In genomic region chr3:68467941-68468687, GRCm38 (mm10) we compare ENCODE assay signal across 8 mouse cellular contexts.
DNase-seq lines count a peak whose midpoint lies in the region; ATAC-seq and TF ChIP-seq lines count a peak whose summit lies in the region.

No protein-coding gene starts in this region.

- H3K27me3 ChIP-seq in heart, adult 2 months (ENCODE audit: control insufficient read depth, insufficient read depth, low read length): no peaks in the 10 kb centered on the region
- peaks cover 8% of the 10 kb centered on the region; the same call in 1 of the 2 replicates for H3K27me3 ChIP-seq in midbrain, embryonic 13.5 days

- DNase-seq in adrenal gland, adult 2 months: peak; percentile 15
- DNase-seq in adrenal gland, adult 18-20 months (ENCODE audit: low spot score in 2 of 2): no peak
- peak; percentile 47 to 49 for DNase-seq in heart, adult 2 months
- peak; percentile 52 for DNase-seq in kidney, adult 18-20 months
- DNase-seq in gastrocnemius, postnatal 14 days: no peak
- no peak for DNase-seq in cerebellum, postnatal 36 days
- DNase-seq in left cerebral cortex, adult 2 months (ENCODE audit: extremely low spot score in 1 of 2, low spot score in 2 of 2): no peak

- H3K4me2 ChIP-seq in midbrain, embryonic 13.5 days (replicated peaks): peak overlapping the region; percentile 36

- 3% methylated on average over 10 of the region's 10 CpGs for WGBS in heart, adult 2 months
- WGBS in midbrain, embryonic 13.5 days: 2% methylated on average over 10 of the region's 10 CpGs

- no peak for ATAC-seq in midbrain, embryonic 13.5 days

- TF ChIP-seq POLR2A in heart, adult 2 months (IDR thresholded peaks at IDR 0.05; ENCODE audit: insufficient read depth, low read depth, low read length): no peak

- no peak for TF ChIP-seq EP300 in heart, adult 2 months (IDR thresholded peaks at IDR 0.05; ENCODE audit: insufficient read depth, low read depth, low read length)

- peak overlapping the region; percentile 5 for H3K9ac ChIP-seq in heart, adult 2 months (ENCODE audit: low read depth, low read length)
- H3K9ac ChIP-seq in midbrain, embryonic 13.5 days (replicated peaks): no peak overlapping the region

- TF ChIP-seq CTCF in heart, adult 2 months (IDR thresholded peaks at IDR 0.05): no peak
- TF ChIP-seq CTCF in left cerebral cortex, adult 2 months (IDR thresholded peaks at IDR 0.05): no peak

- H3K79me2 ChIP-seq in heart, adult 2 months (replicated peaks; ENCODE audit: control insufficient read depth, insufficient read depth, low read length): 0 out of 2 replicates have a peak, but pooled peaks cover 1% of the 10 kb centered on the region

- peaks cover 2% of the 10 kb centered on the region; the same call in 1 of the 2 replicates for H3K36me3 ChIP-seq in heart, adult 2 months (ENCODE audit: control insufficient read depth, insufficient read depth, low read length)
- no peaks in the 10 kb centered on the region for H3K36me3 ChIP-seq in midbrain, embryonic 13.5 days

- intact Hi-C loops in heart, adult 2 months (cut with DNase I): loop anchor here (2.0 kb wide), 1 partner anchor 25 kb away; no protein-coding TSS in a partner anchor
- intact Hi-C loops in gastrocnemius, postnatal 14 days (cut with DNase I; ENCODE audit: low total_unique reads): no loop called here
- intact Hi-C loops in left cerebral cortex, adult 2 months (cut with DNase I): loop anchor here (5.0 to 10.0 kb wide), 2 partner anchors 101 to 223 kb away; no protein-coding TSS in a partner anchor

- peak overlapping the region; percentile 54 for H3K27ac ChIP-seq in heart, adult 2 months
- no peak overlapping the region for H3K27ac ChIP-seq in midbrain, embryonic 13.5 days
- no peak overlapping the region for H3K27ac ChIP-seq in left cerebral cortex, adult 2 months

- H3K9me3 ChIP-seq in midbrain, embryonic 13.5 days: no peaks in the 10 kb centered on the region

- H3K4me3 ChIP-seq in heart, adult 2 months: peak overlapping the region; percentile 56
- no peak overlapping the region for H3K4me3 ChIP-seq in midbrain, embryonic 13.5 days (replicated peaks)
- H3K4me3 ChIP-seq in left cerebral cortex, adult 2 months: no peak overlapping the region

- H3K4me1 ChIP-seq in heart, adult 2 months (ENCODE audit: control insufficient read depth, insufficient read depth, low read length): peaks cover 1% of the 10 kb centered on the region
- H3K4me1 ChIP-seq in midbrain, embryonic 13.5 days (replicated peaks): peaks cover 14% of the 10 kb centered on the region

Comparison
In these comparisons a context has a peak if more than half of its experiments do, and no peak if none do; other contexts are left out.
1. DNase-seq: peak in adrenal gland, adult 2 months (single experiment), heart, adult 2 months (2 of 2) and kidney, adult 18-20 months (single experiment); none in adrenal gland, adult 18-20 months (0 of 2), gastrocnemius, postnatal 14 days (single experiment), cerebellum, postnatal 36 days (0 of 2) and left cerebral cortex, adult 2 months (0 of 2).